Mouse (Mus musculus) midbrain, embryonic 16.5 days (tissue): ENCODE results near the gene Itga11. TPM values are rescaled to one million over a fixed set of nuclear protein-coding genes. Genes with fewer than 3 reads are reported as not detected.

Source experiments
- ATAC-seq: fragments of 200-750 bp; cut with Nextera tagmentation; 2 replicates; pipeline ENCODE4 v1.8.0; 2017; ENCODE audit warnings: moderate TSS enrichment
- H3K27ac ChIP-seq: fragments of 300-500 bp; sonication (generic); 2 replicates; pipeline ENCODE4 v1.5.1; 2014; ENCODE audit warnings: mild to moderate bottlenecking, low read length, mixed read lengths
- H3K27me3 ChIP-seq: fragments of 300-500 bp; sonication (generic); 2 replicates; pipeline ENCODE4 v1.6.1; 2014; ENCODE audit warnings: low read depth, low read length, mixed read lengths; ENCODE audit not compliant: control insufficient read depth, insufficient read depth
- H3K36me3 ChIP-seq: fragments of 300-500 bp; sonication (generic); 2 replicates; pipeline ENCODE4 v1.6.1; 2014; ENCODE audit warnings: mild to moderate bottlenecking, low read length, moderate library complexity, mixed read lengths; ENCODE audit not compliant: control insufficient read depth, insufficient read depth
- H3K4me1 ChIP-seq: fragments of 300-500 bp; sonication (generic); 2 replicates; pipeline ENCODE4 v1.6.1; 2014; ENCODE audit warnings: mild to moderate bottlenecking, low read length, mixed read lengths; ENCODE audit not compliant: control insufficient read depth, insufficient read depth
- H3K4me2 ChIP-seq: fragments of 300-500 bp; sonication (generic); 2 replicates; pipeline ENCODE4 v1.6.1; 2014; ENCODE audit warnings: mild to moderate bottlenecking, low read length, mixed read lengths
- H3K4me3 ChIP-seq: fragments of 300-500 bp; sonication (generic); 2 replicates; pipeline ENCODE4 v1.5.1; 2014; ENCODE audit warnings: low read depth, mild to moderate bottlenecking, low read length, moderate library complexity, mixed read lengths
- H3K9ac ChIP-seq: fragments of 300-500 bp; sonication (generic); 2 replicates; pipeline ENCODE4 v1.6.1; 2014; ENCODE audit warnings: low read depth, low read length, mixed read lengths
- H3K9me3 ChIP-seq: fragments of 300-500 bp; sonication (generic); replicated peaks from 2 replicates; pipeline ENCODE4 v1.6.1; 2014; ENCODE audit warnings: mild to moderate bottlenecking, low read length, mixed read lengths; ENCODE audit not compliant: control insufficient read depth, poor library complexity, severe bottlenecking
- WGBS: fragments of 180-500 bp; shearing (Covaris S2); extraction: QIAGEN DNeasy Blood & Tissue Kit; methylation state at CpG from one replicate; pipeline ENCODE4 v1.1.7; 2014; 5-methylcytosine and 5-hydroxymethylcytosine counted together
- polyA plus RNA-seq: library from polyadenylated mRNA; unstranded; fragments of >200 nt; fragmentation: Nextera tagmentation; extraction: Ambion mirVana; gene quantifications from 2 replicates; pipeline ENCODE4 v1.2.1, GENCODE M21; 2015

The Itga11 gene
- polyA plus RNA-seq, result 0.98 and 1.4 TPM in 2 replicates

GRCm38 (mm10) chr9:62677641-62678549, at the start of gene Itga11:
TSS of gene Itga11 (plus strand) at chr9:62677826.
- ATAC-seq, result no peak
- Histone ChIP-seq H3K4me1 (peaks cover 10% of the 10 kb centered on the region), H3K4me2 (peak within 1 kb of the TSS; percentile 69), H3K27ac (no peak within 1 kb of the TSS), H3K27me3 (peaks cover 28% of the 10 kb centered on the region), H3K4me3 (peak within 1 kb of the TSS; percentile 39), H3K9me3 (no peaks in the 10 kb centered on the region), H3K9ac (peak within 1 kb of the TSS; percentile 56), H3K36me3 (no peaks in the 10 kb centered on the region)
- WGBS, result 2% methylated on average over 45 of the region's 45 CpGs

GRCm38 (mm10) chr9:62630631-62631240, 46.9 kb upstream of the Itga11 start:
- ATAC-seq, result no peak
- Histone ChIP-seq H3K36me3 (no peaks in the 10 kb centered on the region), H3K4me1 (no peaks in the 10 kb centered on the region), H3K9me3 (no peaks in the 10 kb centered on the region), H3K4me2 (no peak overlapping the region), H3K27me3 (no peaks in the 10 kb centered on the region), H3K9ac (no peak overlapping the region), H3K4me3 (no peak overlapping the region), H3K27ac (no peak overlapping the region)
- WGBS, result 86% methylated on average over 10 of the region's 10 CpGs

GRCm38 (mm10) chr9:62632392-62632791, 45.2 kb upstream of the Itga11 start:
- Histone ChIP-seq H3K4me1 (no peaks in the 10 kb centered on the region), H3K27me3 (no peaks in the 10 kb centered on the region), H3K4me3 (no peak overlapping the region), H3K9me3 (no peaks in the 10 kb centered on the region; the same call in 1 of the 2 replicates), H3K9ac (no peak overlapping the region), H3K27ac (no peak overlapping the region), H3K4me2 (no peak overlapping the region), H3K36me3 (no peaks in the 10 kb centered on the region)
- WGBS, result 86% methylated on average over 6 of the region's 6 CpGs
- ATAC-seq, result no peak

- 66% methylated on average over 6 of the region's 6 CpGs for WGBS
- no peaks in the 10 kb centered on the region for H3K36me3 ChIP-seq
- ATAC-seq, result no peak
Observed at GRCm38 (mm10) chr9:62638045-62638444, 39.6 kb upstream of the Itga11 start.

GRCm38 (mm10) chr9:62639686-62640085, 37.9 kb upstream of the Itga11 start:
- 47% methylated on average over 4 of the region's 4 CpGs for WGBS
- no peak overlapping the region for H3K9ac ChIP-seq
- H3K36me3 ChIP-seq, result no peaks in the 10 kb centered on the region
- H3K4me1 ChIP-seq, result no peaks in the 10 kb centered on the region
- H3K9me3 ChIP-seq, result no peaks in the 10 kb centered on the region; the same call in 1 of the 2 replicates
- no peaks in the 10 kb centered on the region for H3K27me3 ChIP-seq
- no peak overlapping the region for H3K4me3 ChIP-seq
- no peak overlapping the region for H3K27ac ChIP-seq
- H3K4me2 ChIP-seq, result no peak overlapping the region
- ATAC-seq, result no peak

More at GRCm38 (mm10) chr9:62638045-62638444, 39.6 kb upstream of the Itga11 start:
- Histone ChIP-seq H3K4me1 (no peaks in the 10 kb centered on the region), H3K27me3 (no peaks in the 10 kb centered on the region), H3K4me2 (no peak overlapping the region), H3K27ac (no peak overlapping the region), H3K4me3 (no peak overlapping the region), H3K9ac (no peak overlapping the region), H3K9me3 (no peaks in the 10 kb centered on the region; the same call in 1 of the 2 replicates)

- Histone ChIP-seq H3K27ac (no peak overlapping the region), H3K9ac (no peak overlapping the region), H3K36me3 (no peaks in the 10 kb centered on the region), H3K27me3 (no peaks in the 10 kb centered on the region), H3K4me3 (no peak overlapping the region), H3K4me1 (no peaks in the 10 kb centered on the region), H3K4me2 (no peak overlapping the region), H3K9me3 (no peaks in the 10 kb centered on the region; the same call in 1 of the 2 replicates)
- whole genome bisulfite sequencing, result 97% methylated on average over 2 of the region's 2 CpGs
- no peak for ATAC-seq
Observed at GRCm38 (mm10) chr9:62640188-62640587, 37.4 kb upstream of the Itga11 start.

GRCm38 (mm10) chr9:62645716-62646400, 31.8 kb upstream of the Itga11 start:
- no peak overlapping the region for H3K9ac ChIP-seq
- H3K27me3 ChIP-seq, result no peaks in the 10 kb centered on the region
- H3K36me3 ChIP-seq, result no peaks in the 10 kb centered on the region
- ATAC-seq, result no peak
- H3K4me1 ChIP-seq, result peaks cover 9% of the 10 kb centered on the region; the same call in 1 of the 2 replicates
- no peak overlapping the region for H3K4me2 ChIP-seq
- no peak overlapping the region; the same call in 1 of the 2 replicates for H3K27ac ChIP-seq
- H3K4me3 ChIP-seq, result no peak overlapping the region
- H3K9me3 ChIP-seq, result no peaks in the 10 kb centered on the region
- 58% methylated on average over 6 of the region's 6 CpGs for WGBS

GRCm38 (mm10) chr9:62646721-62647183, 30.9 kb upstream of the Itga11 start:
- H3K4me1 ChIP-seq, result peaks cover 9% of the 10 kb centered on the region; the same call in 1 of the 2 replicates
- H3K36me3 ChIP-seq, result no peaks in the 10 kb centered on the region
- H3K4me2 ChIP-seq, result no peak overlapping the region
- H3K27me3 ChIP-seq, result no peaks in the 10 kb centered on the region
- no peak overlapping the region for H3K4me3 ChIP-seq
- H3K27ac ChIP-seq, result no peak overlapping the region
- H3K9ac ChIP-seq, result no peak overlapping the region
- ATAC-seq, result no peak
- WGBS, result 73% methylated on average over 7 of the region's 7 CpGs
- H3K9me3 ChIP-seq, result no peaks in the 10 kb centered on the region
